Mouse (Mus musculus) hindlimb bud, embryonic 11.5 days (tissue): Measurements from ENCODE around the gene Mepe.
A peak's percentile ranks its signal among the peaks of the same experiment; 100 is the strongest.

Experiments used
- DNase-seq: peaks from one replicate; pipeline ENCODE4 v3.0.0-alpha.2; 2012; ENCODE audit warnings: low read depth, low spot score; ENCODE audit errors: extremely low spot score

The Mepe gene

DNA sequence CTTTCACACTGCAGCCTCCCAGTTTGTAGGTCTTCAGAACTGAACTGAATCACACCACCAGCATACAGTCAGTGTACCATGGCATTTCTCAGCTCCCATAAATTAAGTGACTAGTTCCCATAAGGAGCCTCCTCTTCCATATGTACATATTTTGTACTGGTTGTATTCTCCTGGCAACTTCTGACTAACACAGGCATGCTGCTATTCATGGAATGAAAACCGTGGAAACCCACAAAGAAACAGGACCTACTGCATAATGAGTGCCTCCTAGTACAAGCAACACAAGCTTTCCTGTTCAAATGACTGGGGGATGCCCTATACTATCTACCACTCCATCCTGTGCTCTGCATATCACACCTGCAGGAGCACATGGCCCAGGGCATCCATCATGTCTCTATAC lies 25.9 kb downstream of the Mepe start:
- DNase-seq: no peak

DNA sequence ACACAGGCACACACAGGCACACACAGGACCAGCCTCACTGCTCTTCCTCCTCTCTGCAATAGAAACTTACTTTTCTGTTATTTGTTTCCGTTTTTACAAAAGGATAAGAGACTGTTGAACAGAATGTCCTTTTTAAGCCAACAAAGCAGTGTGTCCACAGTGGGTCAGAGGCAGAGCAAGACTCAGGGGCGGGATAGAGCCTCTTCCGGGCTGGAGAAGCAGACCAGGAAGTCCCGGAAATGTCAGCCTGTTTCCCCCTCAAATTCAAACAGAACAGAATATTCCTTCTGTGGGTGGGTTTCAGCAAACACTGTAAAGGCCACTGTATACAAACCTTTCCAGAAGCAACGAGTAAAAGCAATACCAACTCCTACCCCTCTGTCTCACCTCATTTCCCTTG lies 26.7 kb downstream of the Mepe start:
- DNase-seq: no peak

DNA sequence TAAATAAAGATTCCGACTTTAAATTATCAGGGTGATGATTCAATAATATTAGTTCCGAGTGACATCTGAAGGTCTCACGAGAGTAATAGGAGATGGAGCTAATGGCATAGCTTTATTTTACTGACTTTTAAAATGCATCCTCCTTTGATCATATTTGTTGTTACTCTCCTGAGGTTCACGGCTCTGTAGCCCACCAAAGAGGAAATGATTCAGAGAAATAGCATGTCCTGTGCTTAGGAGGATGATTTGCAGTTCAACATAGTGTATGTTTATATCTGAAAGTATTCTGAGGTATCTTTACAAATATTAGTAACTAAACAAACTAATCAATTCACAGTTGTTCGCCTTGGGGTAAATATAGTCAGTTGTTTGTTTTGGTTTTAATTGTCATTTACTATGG lies 32.4 kb downstream of the Mepe start:
- no peak for DNase-seq

DNA sequence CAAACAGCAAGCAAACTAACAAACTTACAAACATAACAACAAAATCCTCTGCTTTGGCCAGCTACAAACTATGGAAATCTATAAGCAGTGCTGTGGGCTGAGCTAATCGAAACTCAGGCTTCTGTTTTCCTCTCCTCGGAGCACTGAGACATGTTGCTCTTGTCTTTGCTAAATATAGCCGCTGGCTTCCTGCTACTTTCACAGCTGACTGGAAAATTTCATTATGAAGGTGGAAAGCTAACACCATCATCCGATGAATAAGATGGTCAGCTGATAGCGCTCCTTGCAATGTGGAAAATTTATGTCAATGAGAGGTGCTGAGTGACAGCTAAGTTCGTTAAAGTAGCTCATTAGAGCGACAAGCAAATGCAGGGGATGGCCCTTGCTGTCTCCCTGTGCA lies 33.5 kb downstream of the Mepe start:
- DNase-seq: no peak

DNA sequence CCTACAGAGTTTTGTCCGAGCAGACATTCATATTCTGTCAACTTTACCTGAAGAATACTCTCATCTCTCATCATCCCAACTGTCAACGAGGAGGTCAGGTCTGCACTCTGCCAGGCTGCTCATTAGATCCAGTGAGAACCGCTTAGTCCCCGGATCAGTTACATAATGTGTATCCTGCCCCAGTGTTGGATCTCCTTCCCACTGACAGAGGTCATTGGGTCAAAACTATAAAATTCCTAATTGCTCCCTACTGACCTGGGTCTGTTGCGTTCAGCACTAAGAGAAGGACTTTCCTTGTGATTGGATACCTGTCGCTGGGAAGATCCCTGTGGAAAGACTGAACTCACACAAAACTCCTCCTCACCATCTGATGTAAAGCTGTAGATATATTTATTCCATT lies 34.1 kb downstream of the Mepe start:
- no peak for DNase-seq

DNA sequence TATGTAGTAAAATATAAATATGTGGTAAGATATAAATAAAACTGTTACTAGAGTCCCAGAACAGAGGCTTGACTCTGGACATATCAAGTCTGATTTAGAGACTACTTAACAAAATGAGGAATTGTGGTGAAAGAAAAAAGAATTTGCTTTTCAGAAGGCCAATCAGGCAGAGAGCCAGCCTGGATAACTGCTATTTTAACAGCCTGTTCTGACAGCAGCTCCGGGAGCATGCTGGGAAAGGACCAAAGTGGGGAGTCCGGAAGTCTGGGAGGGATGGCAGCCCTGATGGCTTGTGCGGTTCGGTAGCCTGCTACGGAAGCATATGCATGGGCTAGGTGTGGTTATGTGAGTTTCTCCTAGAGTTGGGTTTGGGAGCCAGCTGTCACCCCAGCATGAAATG lies 45.5 kb downstream of the Mepe start:
- DNase-seq: no peak

DNA sequence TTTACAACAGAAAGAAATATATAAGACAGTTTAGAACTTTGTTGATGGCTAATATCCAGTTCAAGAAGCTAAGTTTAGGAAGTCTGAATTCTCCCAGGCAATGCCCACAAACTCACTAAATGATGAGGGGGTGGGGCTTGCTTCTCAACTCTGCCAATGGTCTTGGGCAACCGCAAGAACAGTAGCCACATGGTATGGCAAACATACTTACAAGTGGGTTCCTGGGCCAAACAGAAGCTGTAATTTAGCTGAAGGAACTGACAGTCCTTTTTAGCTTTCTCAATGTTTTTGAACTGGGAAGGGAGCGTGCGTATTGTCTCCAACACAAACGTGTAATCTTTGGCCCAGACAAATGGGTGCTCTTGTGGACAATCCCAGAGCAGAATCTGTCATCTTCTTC lies 46.2 kb downstream of the Mepe start:
- DNase-seq: no peak

DNA sequence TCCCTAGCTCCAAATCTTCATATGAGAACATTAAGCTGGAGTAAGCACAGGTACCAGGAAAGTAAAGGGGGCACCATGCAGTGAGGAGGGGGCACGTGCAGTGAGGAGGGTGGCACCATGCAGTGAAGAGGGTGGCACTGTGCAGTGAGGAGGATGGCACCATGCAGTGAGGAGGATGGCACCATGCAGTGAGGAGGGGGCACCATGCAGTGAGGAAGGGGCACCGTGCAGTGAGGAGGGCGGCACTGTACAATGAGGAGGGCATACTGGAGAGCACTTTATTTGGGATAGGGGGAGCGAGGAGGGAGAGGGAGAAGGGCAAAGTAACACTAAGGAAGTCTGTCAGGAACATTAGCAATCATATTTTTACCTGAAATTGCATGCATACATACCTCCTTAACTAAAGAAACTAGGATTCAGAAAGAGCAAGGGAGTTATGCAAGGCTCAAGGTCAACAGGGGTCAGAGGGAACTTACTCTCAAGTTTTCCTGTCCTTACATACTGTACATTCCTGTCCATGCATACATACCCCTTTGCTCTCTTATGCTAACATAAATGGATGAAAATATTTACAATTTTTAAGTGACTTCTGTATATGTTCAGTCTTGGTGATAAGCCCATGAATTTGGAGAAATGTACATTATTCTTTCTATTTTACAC lies 48.6 kb downstream of the Mepe start:
- no peak for DNase-seq

DNA sequence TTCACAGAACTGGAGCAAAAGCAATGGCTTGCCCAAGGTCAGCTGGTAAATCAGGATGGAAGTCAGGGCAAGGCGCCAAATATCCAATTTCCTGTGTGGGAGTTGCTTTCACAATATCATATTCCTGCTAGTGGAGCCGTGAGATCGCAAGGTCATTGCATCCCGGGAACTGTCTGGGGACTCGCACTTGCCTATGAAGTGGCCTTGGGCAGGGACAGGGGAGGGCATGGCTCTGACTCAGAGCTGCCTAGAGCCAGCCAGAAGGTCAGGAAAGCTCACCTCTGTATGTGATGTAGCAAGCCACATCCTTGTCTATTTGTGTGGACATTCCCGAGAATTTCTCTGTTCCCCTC lies 49.2 kb downstream of the Mepe start:
- no peak for DNase-seq

DNA sequence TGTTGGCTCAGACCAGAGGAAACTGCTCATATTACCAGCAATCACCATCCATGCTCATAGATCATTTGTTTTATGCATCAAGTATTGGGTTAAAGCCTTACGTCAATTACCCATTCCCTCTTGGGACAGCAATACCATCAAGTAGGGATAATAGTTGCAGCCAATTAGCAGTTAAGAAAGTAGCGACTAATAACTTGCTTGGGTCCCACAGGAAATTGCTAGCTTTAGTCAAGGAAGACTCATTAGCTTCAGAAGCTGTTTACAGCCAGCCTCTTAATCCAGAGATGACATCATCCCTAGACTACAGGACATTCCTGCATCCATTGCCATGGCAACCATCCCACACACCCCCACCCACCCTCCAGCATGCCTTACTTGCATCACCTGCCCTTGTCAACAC lies 50.0 kb downstream of the Mepe start:
- peak; percentile 64 for DNase-seq

DNA sequence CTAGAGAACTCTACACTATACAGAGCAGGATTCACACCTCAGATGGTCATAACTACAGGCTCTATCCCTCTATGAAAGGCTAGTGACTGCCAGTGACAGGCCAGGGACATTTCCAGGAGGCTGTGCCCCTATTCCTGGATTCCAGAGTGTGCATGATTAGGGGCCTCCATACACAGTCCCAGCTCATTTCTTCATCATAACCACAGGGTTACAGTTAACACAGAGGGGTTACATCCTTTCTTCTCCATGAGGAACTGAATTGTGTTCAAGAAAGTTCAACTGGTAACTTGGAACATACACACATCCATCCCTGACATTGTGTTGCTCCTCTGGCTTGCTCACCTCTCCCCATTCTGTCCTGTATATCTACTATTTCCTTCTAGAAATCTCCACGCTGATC lies 51.8 kb downstream of the Mepe start:
- DNase-seq: no peak

DNA sequence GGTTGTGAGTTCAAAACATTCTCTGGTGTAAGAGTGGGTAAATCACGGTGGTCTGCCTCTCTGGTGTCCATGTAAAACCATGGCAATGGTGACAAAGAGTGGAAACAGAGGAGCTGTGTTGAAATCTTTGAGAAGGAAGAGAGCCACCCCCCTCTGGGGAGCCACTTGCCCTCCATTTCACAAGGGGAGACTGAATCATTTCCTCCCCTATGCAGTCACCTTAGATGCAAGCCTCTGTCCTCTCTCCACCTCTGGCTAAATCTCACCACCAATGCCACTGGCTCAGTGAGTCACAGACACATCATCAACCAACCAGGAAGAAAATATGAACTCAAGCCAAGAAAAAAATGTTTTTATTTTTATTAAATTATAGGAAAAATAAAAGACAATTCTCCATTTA lies 55.4 kb downstream of the Mepe start:
- no peak for DNase-seq

DNA sequence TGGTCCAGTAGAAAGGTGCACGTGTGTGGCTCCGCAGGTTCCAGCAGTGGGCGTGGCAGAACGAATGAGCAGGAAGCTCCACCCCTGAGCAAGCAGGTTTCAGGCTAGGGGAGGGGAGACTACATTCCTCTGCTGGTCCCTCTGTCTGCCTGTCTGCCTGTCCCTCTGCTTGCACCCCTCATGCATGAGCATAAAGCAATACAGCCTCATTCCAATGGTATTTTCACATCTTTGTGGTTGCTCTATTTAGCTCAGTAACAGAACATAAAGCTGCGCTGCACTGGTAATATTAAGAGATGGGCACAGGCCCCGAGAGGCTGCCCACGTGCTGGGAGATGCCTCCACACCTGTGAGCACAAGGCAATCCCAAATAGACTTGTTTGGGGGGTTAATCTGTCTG lies 56.5 kb downstream of the Mepe start:
- DNase-seq: no peak

DNA sequence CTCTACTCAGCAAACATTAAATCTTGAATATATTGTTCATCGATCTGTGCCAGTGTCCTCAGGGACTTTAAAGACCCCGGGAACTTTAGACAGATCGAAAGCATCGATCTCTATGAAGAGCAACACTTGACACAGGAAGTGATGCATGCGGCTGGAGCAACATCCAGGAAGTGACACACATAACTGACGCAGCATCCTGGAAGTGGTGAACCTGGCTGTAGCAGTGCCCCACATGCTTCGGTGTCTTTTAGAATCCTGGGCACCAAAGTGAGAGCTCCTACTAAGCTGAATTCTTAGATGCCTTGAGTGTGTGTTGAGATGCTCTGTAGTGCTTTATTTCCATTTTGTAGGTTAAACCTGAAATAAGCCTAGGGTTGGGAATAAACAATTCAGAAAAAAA lies 59.4 kb downstream of the Mepe start:
- DNase-seq: no peak

DNA sequence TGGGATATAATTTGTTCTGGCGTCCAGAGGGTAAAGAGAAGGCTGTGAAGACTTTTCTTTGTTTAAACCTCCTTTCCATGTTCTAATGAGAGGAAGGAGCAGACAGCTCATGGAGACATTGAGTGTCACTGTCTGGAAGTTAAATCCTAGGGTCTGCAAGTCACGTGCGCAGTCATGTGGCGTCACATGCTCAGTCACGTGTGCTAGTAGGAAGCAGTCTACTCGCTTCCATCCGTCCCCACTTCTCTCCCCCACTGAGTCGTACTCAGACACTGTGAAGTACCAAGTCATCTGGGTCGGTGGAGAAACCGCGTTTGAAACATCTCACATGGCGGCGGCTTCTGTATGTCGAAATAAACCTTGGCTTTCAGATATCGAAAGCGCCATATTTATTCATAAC lies 60.4 kb downstream of the Mepe start:
- DNase-seq: no peak

DNA sequence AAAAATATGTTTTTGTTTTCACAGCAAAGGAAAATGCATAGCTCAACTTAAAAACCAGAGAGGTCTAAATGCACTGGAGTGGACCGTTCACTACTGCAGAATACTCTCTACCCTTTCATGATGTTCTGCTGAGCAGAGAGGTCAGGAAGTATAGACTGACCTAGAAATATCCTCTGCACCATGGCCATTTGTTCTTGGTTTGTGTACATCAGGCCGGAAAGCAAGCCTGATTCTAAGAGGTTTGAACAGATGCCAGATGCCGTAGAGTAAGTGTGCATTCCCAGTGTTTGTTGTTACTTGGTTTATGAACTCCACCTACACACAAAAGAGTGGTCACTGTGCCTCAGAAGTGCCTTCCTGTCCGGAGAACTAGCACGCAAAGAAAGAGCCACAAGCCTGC lies 61.8 kb downstream of the Mepe start:
- no peak for DNase-seq
